Mouse (Mus musculus): ENCODE measurements around the gene Csnk1d.
A peak's percentile ranks its signal among the peaks of the same experiment; 100 is the strongest.

The Csnk1d gene

DNA sequence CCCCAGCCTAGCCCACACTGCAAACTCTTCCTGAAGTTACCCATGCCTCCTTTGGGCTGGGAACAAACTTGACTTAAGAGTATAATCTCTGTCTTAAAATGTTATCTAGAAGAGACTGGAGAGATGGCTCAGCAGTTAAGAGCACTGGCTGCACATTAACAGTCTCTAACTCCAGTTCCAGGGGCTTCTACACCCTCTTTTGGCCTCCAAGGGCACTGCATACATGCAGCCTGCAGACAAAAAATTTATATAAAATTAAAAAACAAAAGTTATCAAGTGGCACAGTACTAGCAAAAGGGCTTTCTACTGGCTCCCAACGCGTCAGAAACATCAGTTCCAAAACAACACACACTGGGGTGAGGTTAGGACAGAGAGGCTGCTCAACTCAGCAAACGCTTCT is 3.5 kb downstream of the Csnk1d start:
- DNase-seq (ENCODE audit: low spot score) = no peak

- no peak for DNase-seq (ENCODE audit: low spot score)
These were observed 6.4 kb downstream of the Csnk1d start for GRCm38 (mm10) chr11:120984448-120985330.

GRCm38 (mm10) chr11:120982459-120982858 is 8.7 kb downstream of the Csnk1d start:
- no peak for DNase-seq (ENCODE audit: low spot score)

GRCm38 (mm10) chr11:120981661-120982060 is 9.5 kb downstream of the Csnk1d start:
- no peak for DNase-seq (ENCODE audit: low spot score)

- peak; percentile 30 for DNase-seq (ENCODE audit: low spot score)
These were observed 10.6 kb downstream of the Csnk1d start for GRCm38 (mm10) chr11:120980427-120981035.

- no peak for DNase-seq (ENCODE audit: low spot score)
These were observed 11.3 kb downstream of the Csnk1d start for GRCm38 (mm10) chr11:120979711-120980426.

DNA sequence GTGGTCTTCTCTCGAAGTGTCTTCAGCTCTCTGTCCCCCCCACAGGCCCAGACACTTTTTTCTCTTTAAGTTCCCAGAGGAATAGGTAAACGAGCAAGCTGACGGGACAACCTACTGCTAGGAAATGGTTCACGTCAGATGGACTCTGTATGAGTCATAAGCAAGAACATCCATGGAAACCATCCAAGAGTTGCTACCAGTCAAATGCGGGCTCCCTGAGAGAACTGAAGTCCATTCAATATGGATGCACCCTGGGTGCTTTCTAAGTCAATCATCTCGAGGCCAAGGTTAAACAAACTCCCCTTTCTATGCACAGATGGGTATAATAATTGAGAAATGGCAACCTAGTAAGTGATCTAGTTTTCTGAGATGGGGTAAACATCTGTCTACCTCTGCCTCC is 17.8 kb downstream of the Csnk1d start:
- no peak for DNase-seq (ENCODE audit: low spot score)

GRCm38 (mm10) chr11:120971237-120971636 is 19.9 kb downstream of the Csnk1d start:
- peak; percentile 70 for DNase-seq (ENCODE audit: low spot score)

DNA sequence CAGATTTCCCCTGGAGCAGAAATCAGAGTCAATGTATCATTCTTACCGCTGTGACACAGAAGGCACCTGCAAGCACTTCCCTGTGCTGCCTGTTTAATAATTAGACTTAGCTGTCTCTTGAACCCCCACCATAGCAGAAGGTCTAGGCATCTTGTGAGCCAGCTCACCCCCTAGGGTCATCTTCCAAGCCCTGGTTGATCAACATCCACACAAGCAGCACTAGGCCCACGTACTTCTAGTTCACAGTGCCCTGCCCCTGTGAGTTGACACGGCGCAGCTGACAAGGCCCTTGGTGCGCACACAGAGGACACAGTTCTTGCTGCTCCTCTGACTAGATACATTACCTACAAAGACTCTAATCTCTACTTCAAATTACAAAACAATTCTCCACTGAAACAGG is 21.4 kb downstream of the Csnk1d start:
- peak; percentile 68 for DNase-seq (ENCODE audit: low spot score)

DNA sequence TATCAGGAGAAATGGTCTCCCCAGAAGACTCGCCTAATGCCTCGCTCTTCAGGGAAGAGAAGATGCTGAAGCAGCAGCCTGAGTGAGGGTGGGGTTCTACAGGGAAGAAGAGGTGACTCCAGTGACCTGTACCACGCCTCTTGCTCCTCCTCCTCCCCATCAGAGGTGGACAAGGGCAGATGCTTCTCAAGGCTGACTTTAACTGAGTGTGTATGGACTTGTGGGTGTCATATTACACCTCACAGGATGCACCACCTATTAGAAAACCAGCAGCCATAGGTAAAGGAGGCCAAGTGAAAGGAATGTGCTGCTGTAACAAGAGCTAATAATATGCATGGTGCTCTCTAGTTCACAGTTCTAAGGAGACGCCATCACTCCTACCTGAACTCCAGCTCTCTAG is 25.5 kb downstream of the Csnk1d start:
- no peak for DNase-seq (ENCODE audit: low spot score)

GRCm38 (mm10) chr11:120964195-120965157 is 26.7 kb downstream of the Csnk1d start:
- no peak for DNase-seq (ENCODE audit: low spot score)

- no peak for DNase-seq (ENCODE audit: low spot score)
These were observed 28.2 kb downstream of the Csnk1d start for GRCm38 (mm10) chr11:120962909-120963308.

- DNase-seq (ENCODE audit: low spot score) = no peak
These were observed 28.9 kb downstream of the Csnk1d start for GRCm38 (mm10) chr11:120962050-120962771.

DNA sequence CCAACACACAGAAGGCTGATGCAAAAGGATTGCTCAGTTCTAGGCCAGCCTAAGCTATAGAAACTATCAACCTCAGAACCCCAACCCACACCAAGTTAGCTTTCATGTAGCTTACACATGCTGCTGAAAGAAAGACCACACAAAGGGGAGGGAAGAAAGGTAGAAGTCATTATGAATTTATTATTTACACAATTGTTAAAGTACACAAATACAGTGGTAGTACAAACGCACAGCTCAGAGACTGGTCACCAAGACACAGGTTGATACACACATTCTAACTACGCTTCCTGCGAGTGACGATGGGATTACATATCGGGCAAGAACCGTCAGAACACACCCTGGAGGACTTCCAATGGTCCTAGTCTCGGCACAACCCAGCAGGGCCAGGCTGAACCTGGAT is 29.5 kb downstream of the Csnk1d start:
- no peak for DNase-seq (ENCODE audit: low spot score)

GRCm38 (mm10) chr11:120960248-120960647 is 30.9 kb downstream of the Csnk1d start:
- no peak for DNase-seq (ENCODE audit: low spot score)

DNA sequence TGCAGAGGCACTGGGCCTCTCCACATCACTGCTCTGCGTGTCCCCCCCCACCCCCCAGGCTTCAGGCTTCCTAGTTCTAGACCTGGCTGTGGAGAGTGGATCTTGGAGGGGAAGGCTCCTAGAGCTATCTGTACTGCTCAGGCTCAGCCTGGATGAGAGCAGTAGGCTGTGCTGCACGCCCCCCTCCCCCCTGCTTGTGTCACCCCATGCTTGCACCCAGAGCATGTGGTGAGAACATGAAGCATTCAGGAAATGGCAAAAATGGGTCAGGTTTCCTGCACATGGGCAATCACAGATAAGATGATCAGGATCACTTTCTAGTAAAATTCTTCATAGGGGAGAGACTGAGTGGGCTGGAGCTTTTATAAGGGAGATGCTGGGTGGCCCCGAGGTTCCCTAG is 31.6 kb downstream of the Csnk1d start:
- no peak for DNase-seq (ENCODE audit: low spot score)

- no peak for DNase-seq (ENCODE audit: low spot score)
These were observed 32.1 kb downstream of the Csnk1d start for GRCm38 (mm10) chr11:120959066-120959465.

DNA sequence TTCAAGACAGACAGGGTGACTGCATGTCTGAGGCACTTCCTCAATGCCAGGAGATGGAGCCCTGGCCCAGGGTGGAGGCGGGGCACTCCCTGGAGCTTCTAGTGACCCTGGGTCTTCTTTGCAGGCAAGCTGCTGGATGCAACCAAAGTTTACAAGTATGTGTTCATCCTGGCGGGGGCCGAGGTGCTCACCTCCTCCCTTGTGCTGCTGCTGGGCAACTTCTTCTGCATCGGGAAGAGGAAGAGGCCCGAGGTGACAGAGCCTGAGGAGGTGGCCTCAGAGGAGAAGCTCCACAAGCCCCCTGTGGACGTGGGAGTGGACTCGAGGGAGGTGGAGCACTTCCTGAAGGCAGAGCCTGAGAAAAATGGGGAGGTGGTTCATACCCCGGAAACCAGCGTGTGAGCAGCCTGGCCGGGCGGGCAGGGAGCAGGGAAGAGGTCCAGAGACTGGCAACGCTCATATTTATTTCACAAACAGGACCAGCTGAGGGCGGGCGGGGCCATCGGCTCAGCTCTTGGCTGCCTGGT is 33.3 kb downstream of the Csnk1d start:
- DNase-seq (ENCODE audit: low spot score) = no peak

- no peak for DNase-seq (ENCODE audit: low spot score)
These were observed 34.1 kb downstream of the Csnk1d start for GRCm38 (mm10) chr11:120957052-120957451.

DNA sequence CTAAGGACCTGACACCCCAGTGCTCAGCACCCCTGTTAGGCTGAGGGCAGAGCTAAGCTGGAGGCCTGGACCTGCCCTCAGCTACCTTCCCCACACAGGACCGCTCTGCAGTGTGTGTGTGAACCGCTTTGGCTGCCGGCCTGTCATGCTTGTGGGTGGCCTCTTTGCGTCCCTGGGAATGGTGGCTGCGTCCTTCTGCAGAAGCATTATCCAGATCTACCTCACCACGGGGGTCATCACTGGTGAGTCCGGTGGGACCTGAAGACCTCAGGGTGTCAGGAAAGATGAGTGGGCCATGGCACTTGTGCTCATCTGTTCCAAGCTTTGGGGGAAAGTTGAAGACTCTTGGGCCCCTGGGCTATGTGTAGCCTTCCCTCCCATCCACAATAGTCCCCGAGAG is 35.4 kb downstream of the Csnk1d start:
- no peak for DNase-seq (ENCODE audit: low spot score)

DNA sequence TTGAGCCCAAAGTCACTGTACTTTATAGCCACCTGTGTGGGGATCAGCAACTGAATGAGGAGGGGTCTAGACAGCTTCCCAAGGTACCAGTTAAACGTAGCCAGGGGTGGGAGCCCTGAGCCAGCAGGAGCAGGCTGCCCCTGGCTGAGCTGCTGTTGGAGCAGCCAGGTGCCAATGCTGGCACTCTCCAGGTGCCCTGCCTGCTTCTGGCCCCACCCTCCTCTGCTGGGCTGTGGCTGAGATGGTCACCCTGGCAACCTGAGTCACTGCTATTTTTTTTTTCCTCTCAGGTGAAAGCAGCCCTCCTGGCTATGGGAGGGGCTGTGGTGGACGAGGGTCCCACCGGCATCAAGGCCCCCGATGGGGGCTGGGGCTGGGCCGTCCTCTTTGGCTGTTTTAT is 36.2 kb downstream of the Csnk1d start:
- DNase-seq (ENCODE audit: low spot score) = no peak

Data from yolk sac, embryonic 10.5 days (tissue).